Mouse (Mus musculus) myocyte (in vitro differentiated cells): Measurements from ENCODE around the gene Rnf38. TPM values are rescaled to one million over a fixed set of nuclear protein-coding genes. Genes with fewer than 3 reads are reported as not detected.

ENCODE experiments used
- H3K27me3 ChIP-seq: one replicate; pipeline ENCODE4 v1.6.1; 2011; ENCODE audit not compliant: control insufficient read depth, insufficient read depth, insufficient read length
- H3K36me3 ChIP-seq: one replicate; pipeline ENCODE4 v1.6.1; 2011; ENCODE audit not compliant: control insufficient read depth, insufficient read depth
- H3K4me2 ChIP-seq: one replicate; pipeline ENCODE4 v1.6.1; 2011; ENCODE audit warnings: low read depth, control low read depth
- H3K4me3 ChIP-seq: one replicate; pipeline ENCODE4 v1.5.1; 2011; ENCODE audit warnings: mild to moderate bottlenecking, control low read depth, moderate library complexity
- H3K79me2 ChIP-seq: one replicate; pipeline ENCODE4 v1.6.1; 2011; ENCODE audit not compliant: control insufficient read depth, insufficient read depth
- H3ac ChIP-seq: one replicate; pipeline ENCODE4 v1.6.1; 2011; ENCODE audit not compliant: control insufficient read depth, insufficient read length
- CEBPB ChIP-seq: IDR thresholded peaks from 2 replicates; pipeline ENCODE4 v1.6.1; 2011; ENCODE audit warnings: mild to moderate bottlenecking, moderate library complexity; ENCODE audit not compliant: poor library complexity, insufficient read depth, severe bottlenecking
- E2F4 ChIP-seq: IDR thresholded peaks from one replicate; pipeline ENCODE4 v1.6.1; 2011; ENCODE audit warnings: mild to moderate bottlenecking, control low read depth, moderate library complexity; ENCODE audit not compliant: insufficient read depth
- MAX ChIP-seq: IDR thresholded peaks from one replicate; pipeline ENCODE4 v1.6.1; 2011; ENCODE audit warnings: low read depth, mild to moderate bottlenecking, control low read depth
- MYOD1 ChIP-seq, 3 experiments: IDR thresholded peaks; one replicate each; pipeline ENCODE4 v1.6.1; 2011; ENCODE audit warnings: control low read depth in 2 of 3, low read depth in 2 of 3, mild to moderate bottlenecking in 2 of 3, moderate library complexity in 1 of 3; ENCODE audit not compliant: insufficient read length in 2 of 3, control insufficient read depth in 1 of 3
- MYOG ChIP-seq, 3 experiments: IDR thresholded peaks; one replicate each; pipeline ENCODE4 v1.6.1; 2011; ENCODE audit warnings: control low read depth in 2 of 3, low read depth in 2 of 3, mild to moderate bottlenecking in 2 of 3; ENCODE audit not compliant: insufficient read length in 2 of 3, control insufficient read depth in 1 of 3, insufficient read depth in 1 of 3
- POLR2A ChIP-seq: IDR thresholded peaks from one replicate; pipeline ENCODE4 v1.6.1; 2011; ENCODE audit warnings: low read depth, mild to moderate bottlenecking, control low read depth, moderate library complexity; ENCODE audit not compliant: insufficient read length
- POLR2AphosphoS2 ChIP-seq: IDR thresholded peaks from one replicate; pipeline ENCODE4 v1.6.1; 2011; ENCODE audit warnings: low read depth, control low read depth; ENCODE audit not compliant: insufficient read length
- REST ChIP-seq: IDR thresholded peaks from one replicate; pipeline ENCODE4 v1.6.1; 2011; ENCODE audit warnings: mild to moderate bottlenecking, control low read depth, moderate library complexity; ENCODE audit not compliant: insufficient read depth, insufficient read length
- SRF ChIP-seq: IDR thresholded peaks from one replicate; pipeline ENCODE4 v1.6.1; 2011; ENCODE audit warnings: low read depth; ENCODE audit not compliant: control insufficient read depth, insufficient read length
- TCF12 ChIP-seq: IDR thresholded peaks from one replicate; pipeline ENCODE4 v1.6.1; 2011; ENCODE audit warnings: mild to moderate bottlenecking, control low read depth; ENCODE audit not compliant: poor library complexity, insufficient read depth, severe bottlenecking
- TCF3 ChIP-seq: IDR thresholded peaks from one replicate; pipeline ENCODE4 v1.6.1; 2011; ENCODE audit warnings: low read depth, control low read depth; ENCODE audit not compliant: insufficient read length
- USF1 ChIP-seq: IDR thresholded peaks from one replicate; pipeline ENCODE4 v1.6.1; 2011; ENCODE audit warnings: low read depth, mild to moderate bottlenecking, control low read depth, moderate library complexity
- polyA plus RNA-seq: library from polyadenylated mRNA; unstranded; fragments of >200 nt; fragmentation: generic; extraction: Trizol; gene quantifications from one replicate; pipeline ENCODE4 v1.2.1, GENCODE M21; 2012; ENCODE audit warnings: missing spikeins

Rnf38 gene
- polyA plus RNA-seq, 1 experiment: 12.6 TPM

DNA sequence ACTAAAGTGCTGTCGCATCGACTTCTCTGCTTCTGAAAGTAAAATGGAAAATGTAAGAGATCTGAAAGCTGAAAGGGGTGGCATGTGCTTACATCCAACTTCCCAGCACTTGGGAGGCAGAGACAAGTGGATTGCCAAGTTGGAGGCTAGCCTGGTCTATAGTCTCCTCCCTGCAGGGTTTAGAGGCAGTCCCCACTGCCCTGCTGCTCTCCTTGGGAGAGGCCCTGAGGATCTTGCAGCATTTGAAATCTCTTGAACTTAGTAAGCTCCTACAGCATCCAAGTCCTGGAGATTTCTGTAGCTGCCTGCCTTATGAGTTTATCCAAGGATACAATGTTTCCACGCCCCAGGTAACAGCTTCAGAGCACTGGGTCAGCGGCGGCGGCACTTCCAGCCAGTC is 125.3 kb downstream of the Rnf38 start:
- no peak for TF ChIP-seq REST
- Histone ChIP-seq H3K4me3 (no peak overlapping the region), H3K36me3 (no peaks in the 10 kb centered on the region), H3ac (no peak overlapping the region), H3K27me3 (peaks cover 14% of the 10 kb centered on the region), H3K79me2 (no peaks in the 10 kb centered on the region), H3K4me2 (no peak overlapping the region)

DNA sequence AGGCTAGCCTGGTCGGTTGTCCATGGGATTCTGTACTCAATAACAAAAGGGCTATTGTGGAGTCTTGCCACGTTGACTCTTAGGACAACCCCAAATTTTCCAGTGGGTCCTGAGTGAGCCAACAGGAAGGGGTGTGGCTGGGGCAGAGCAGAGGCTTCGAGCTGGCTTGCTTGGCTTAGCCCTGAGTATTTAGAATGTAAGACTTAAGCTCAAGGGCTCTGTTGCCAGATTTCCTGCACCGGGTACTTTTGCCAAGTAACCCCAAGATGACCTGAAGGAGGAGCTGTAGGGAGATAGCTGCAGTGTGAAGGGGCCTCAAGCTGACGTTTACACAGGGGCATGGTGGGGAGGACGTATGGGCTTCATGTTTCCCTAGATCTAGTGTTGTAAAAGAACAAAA is 126.2 kb downstream of the Rnf38 start:
- Histone ChIP-seq H3ac (no peak overlapping the region), H3K27me3 (peaks cover 15% of the 10 kb centered on the region), H3K36me3 (no peaks in the 10 kb centered on the region), H3K4me3 (no peak overlapping the region), H3K79me2 (no peaks in the 10 kb centered on the region), H3K4me2 (no peak overlapping the region)
- no peak for TF ChIP-seq TCF12
- TF ChIP-seq USF1: no peak
- TF ChIP-seq TCF3: no peak
- no peak for TF ChIP-seq REST
- TF ChIP-seq E2F4: no peak
- TF ChIP-seq MAX: no peak
- no peak for TF ChIP-seq POLR2AphosphoS2
- TF ChIP-seq SRF: no peak
- TF ChIP-seq MYOD1 (IDR thresholded peaks at IDR 0.05; ENCODE audit: control insufficient read depth in 1 of 3, insufficient read length in 2 of 3, low read depth in 2 of 3): no peak
- TF ChIP-seq MYOG (IDR thresholded peaks at IDR 0.05; ENCODE audit: control insufficient read depth in 1 of 3, insufficient read depth in 1 of 3, insufficient read length in 2 of 3, low read depth in 2 of 3): no peak
- TF ChIP-seq CEBPB: no peak
- TF ChIP-seq POLR2A: no peak

DNA sequence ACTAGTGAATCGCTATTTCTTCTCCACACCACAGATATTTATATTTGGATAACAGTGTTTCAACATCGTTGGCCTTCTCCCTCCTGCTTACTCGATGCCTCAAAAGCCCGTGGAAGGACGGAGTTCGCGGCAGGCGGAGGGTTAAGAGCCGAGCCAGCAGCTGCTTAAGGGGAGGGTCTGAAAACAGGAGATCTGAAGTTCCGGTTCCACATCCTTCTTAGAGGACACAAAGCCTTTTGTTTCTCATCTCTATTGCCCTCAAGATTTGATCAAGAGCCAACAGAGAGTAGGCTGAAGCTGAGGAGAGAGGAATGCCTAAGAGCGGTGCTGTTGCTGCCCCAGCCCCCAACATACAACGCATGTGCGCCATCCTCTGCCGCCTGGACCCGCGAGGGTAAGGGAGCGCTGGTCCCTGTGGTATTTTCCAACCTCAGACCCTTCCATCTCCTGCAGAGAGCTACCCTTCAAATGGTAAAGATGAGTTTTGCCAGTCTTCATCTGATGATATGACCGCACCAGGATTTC is 127.2 kb downstream of the Rnf38 start:
- Histone ChIP-seq H3K4me2 (no peak overlapping the region), H3ac (no peak overlapping the region), H3K36me3 (no peaks in the 10 kb centered on the region), H3K79me2 (no peaks in the 10 kb centered on the region), H3K27me3 (peaks cover 15% of the 10 kb centered on the region), H3K4me3 (no peak overlapping the region)
- TF ChIP-seq POLR2A (no peak), POLR2AphosphoS2 (no peak), REST (no peak), MAX (no peak), TCF3 (no peak), MYOG (IDR thresholded peaks at IDR 0.05; ENCODE audit: control insufficient read depth in 1 of 3, insufficient read depth in 1 of 3, insufficient read length in 2 of 3, low read depth in 2 of 3) (no peak), E2F4 (no peak)

DNA sequence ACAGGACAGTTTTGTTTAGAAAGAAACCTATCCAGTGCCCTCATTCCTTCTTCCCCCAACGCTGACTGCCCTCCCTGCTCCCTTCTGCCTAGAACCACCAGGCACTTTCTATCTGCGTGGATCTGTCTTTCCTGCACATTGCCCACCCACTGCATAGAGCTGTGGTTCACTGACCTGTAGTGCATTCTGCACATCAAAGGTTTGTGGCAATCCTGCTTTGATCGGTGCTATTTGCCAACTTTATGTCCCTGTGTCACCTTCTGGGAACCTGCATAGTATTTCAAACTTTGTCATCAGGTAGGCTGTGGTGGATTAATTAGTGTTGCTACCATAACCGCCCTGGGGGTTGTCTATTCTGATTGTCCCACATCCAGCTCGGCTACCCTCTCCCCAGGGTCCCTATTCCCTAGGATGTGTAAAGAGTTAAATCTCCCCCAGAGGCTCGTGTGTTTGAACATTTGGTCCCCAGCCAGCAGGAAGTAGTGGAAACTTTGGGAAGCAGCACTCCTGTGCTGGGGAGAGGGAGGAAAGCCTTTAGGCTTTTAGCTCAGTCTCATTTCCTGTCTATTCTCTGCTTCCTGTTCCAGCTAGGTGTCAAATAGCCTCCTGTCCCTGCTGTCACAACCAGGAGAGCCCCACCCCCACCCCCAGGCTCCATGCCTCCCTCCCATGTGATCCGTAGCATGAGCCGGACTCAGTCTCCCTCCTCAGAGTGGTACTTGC is 129.2 kb downstream of the Rnf38 start:
- Histone ChIP-seq H3K36me3 (no peaks in the 10 kb centered on the region), H3K79me2 (no peaks in the 10 kb centered on the region), H3K4me2 (no peak overlapping the region), H3K27me3 (peaks cover 15% of the 10 kb centered on the region), H3K4me3 (no peak overlapping the region), H3ac (no peak overlapping the region)
- no peak for TF ChIP-seq REST
- TF ChIP-seq POLR2A: no peak
- no peak for TF ChIP-seq SRF
- no peak for TF ChIP-seq USF1
- no peak for TF ChIP-seq MYOG (IDR thresholded peaks at IDR 0.05; ENCODE audit: control insufficient read depth in 1 of 3, insufficient read depth in 1 of 3, insufficient read length in 2 of 3, low read depth in 2 of 3)

DNA sequence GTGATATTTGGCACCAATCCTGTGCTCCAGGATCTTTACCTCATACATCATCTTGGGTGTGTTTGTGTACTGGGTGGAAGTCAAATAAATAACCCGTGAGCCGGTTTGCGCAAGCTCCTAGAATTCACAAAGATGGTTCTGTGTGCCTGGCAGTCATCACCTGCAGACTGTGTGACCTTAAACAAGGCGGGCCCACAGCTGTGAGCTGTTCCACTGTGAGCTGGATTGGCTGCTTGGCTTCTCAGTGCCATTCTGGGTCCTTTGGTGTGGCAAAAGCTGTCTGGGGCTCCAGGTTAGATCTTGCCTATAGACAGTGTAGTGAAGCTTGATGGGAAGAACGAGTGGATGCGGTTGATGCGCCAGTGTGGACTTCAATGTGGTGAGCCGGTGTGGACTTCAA is 130.0 kb downstream of the Rnf38 start:
- H3K36me3 ChIP-seq: no peaks in the 10 kb centered on the region
- H3K4me3 ChIP-seq: no peak overlapping the region
- no peaks in the 10 kb centered on the region for H3K79me2 ChIP-seq
- H3K4me2 ChIP-seq: no peak overlapping the region
- no peak for TF ChIP-seq TCF12
- TF ChIP-seq POLR2AphosphoS2: no peak
- TF ChIP-seq TCF3: no peak
- no peak for TF ChIP-seq SRF
- TF ChIP-seq MAX: no peak
- no peak for TF ChIP-seq POLR2A
- no peak for TF ChIP-seq CEBPB
- TF ChIP-seq USF1: no peak
- no peak for TF ChIP-seq MYOD1 (IDR thresholded peaks at IDR 0.05; ENCODE audit: control insufficient read depth in 1 of 3, insufficient read length in 2 of 3, low read depth in 2 of 3)
- no peak overlapping the region for H3ac ChIP-seq
- peaks cover 15% of the 10 kb centered on the region for H3K27me3 ChIP-seq
